Mouse (Mus musculus) cerebellum, adult 2 months (tissue): ENCODE data around the gene Shank2.

Source experiments
- CTCF ChIP-seq: fragments of 200-500 bp; IDR thresholded peaks from 2 replicates; pipeline ENCODE4 v1.5.1; 2011; ENCODE audit warnings: low read depth, mild to moderate bottlenecking, control low read depth, low read length, moderate library complexity, borderline replicate concordance; ENCODE audit not compliant: insufficient read depth
- POLR2A ChIP-seq: fragments of 200-500 bp; IDR thresholded peaks from 2 replicates; pipeline ENCODE4 v1.6.1; 2011; ENCODE audit warnings: low read length, control low read depth, borderline replicate concordance; ENCODE audit not compliant: insufficient read depth

- TF ChIP-seq CTCF (no peak), POLR2A (no peak)
Measured at GRCm38 (mm10) chr7:144031611-144032010, 29.9 kb downstream of the Shank2 start.
